Mouse (Mus musculus) large intestine, adult 2 months (tissue): ENCODE measurements at regions not wholly inside any gene's neighbourhood (a gene's known extent, or its start where the extent isn't known, plus 50 kb on each side); places are given as distances from the start of the nearest gene placed in this dataset.
"Not testable (repeated sequence)": the region's sequence is repeated elsewhere in the genome, so short reads cannot be mapped to it uniquely, and the experiment has no call there.

Source experiments
- DNase-seq: peaks from one replicate; pipeline ENCODE4 v3.0.0-alpha.2; 2012; ENCODE audit warnings: low read depth, low spot score
- WGBS: fragments of 180-500 bp; shearing (Covaris S2); methylation state at CpG from one replicate; pipeline ENCODE4 v1.1.7; 2018; 5-methylcytosine and 5-hydroxymethylcytosine counted together

- DNase-seq: no peak
- WGBS: 53% methylated on average over 8 of the region's 8 CpGs
These were observed 240.6 kb downstream of the Ano6 start for GRCm38 (mm10) chr15:96031085-96031780.

GRCm38 (mm10) chr15:96035273-96035672 lies 244.6 kb downstream of the Ano6 start:
- WGBS: 21% methylated on average over 12 of the region's 12 CpGs
- DNase-seq: no peak

- 72% methylated on average over 3 of the region's 3 CpGs for WGBS
- no peak for DNase-seq
These were observed 241.8 kb upstream of the Arid2 start for GRCm38 (mm10) chr15:96045561-96045960.

- 79% methylated on average over 5 of the region's 5 CpGs for WGBS
These were observed 240.7 kb upstream of the Arid2 start for GRCm38 (mm10) chr15:96046651-96047050.

GRCm38 (mm10) chr15:96050416-96050815 lies 236.9 kb upstream of the Arid2 start:
- DNase-seq: no peak
- WGBS: 43% methylated on average over 4 of the region's 4 CpGs

More at GRCm38 (mm10) chr15:96046651-96047050, 240.7 kb upstream of the Arid2 start:
- no peak for DNase-seq

- WGBS: 76% methylated on average over 5 of the region's 5 CpGs
- DNase-seq: no peak
These were observed 234.7 kb upstream of the Arid2 start for GRCm38 (mm10) chr15:96052586-96052985.

GRCm38 (mm10) chr15:96055361-96055760 lies 232.0 kb upstream of the Arid2 start:
- no peak for DNase-seq
- 42% methylated on average over 10 of the region's 10 CpGs for WGBS

GRCm38 (mm10) chr15:96055796-96056473 lies 231.4 kb upstream of the Arid2 start:
- DNase-seq: no peak
- 74% methylated on average over 16 of the region's 16 CpGs for WGBS

- WGBS: 57% methylated on average over 3 of the region's 3 CpGs
These were observed 227.7 kb upstream of the Arid2 start for GRCm38 (mm10) chr15:96059623-96060022.

GRCm38 (mm10) chr15:96064499-96065217 lies 222.7 kb upstream of the Arid2 start:
- DNase-seq: no peak
- 60% methylated on average over 11 of the region's 11 CpGs for WGBS

More at GRCm38 (mm10) chr15:96059623-96060022, 227.7 kb upstream of the Arid2 start:
- no peak for DNase-seq

GRCm38 (mm10) chr15:96075615-96076014 lies 211.7 kb upstream of the Arid2 start:
- whole genome bisulfite sequencing: 85% methylated on average over 9 of the region's 9 CpGs
- no peak for DNase-seq

GRCm38 (mm10) chr15:96077756-96078155 lies 209.6 kb upstream of the Arid2 start:
- no peak for DNase-seq
- 28% methylated on average over 5 of the region's 5 CpGs for WGBS

GRCm38 (mm10) chr15:96078580-96078979 lies 208.7 kb upstream of the Arid2 start:
- WGBS: 59% methylated on average over 2 of the region's 2 CpGs
- no peak for DNase-seq

GRCm38 (mm10) chr15:96089676-96090075 lies 197.6 kb upstream of the Arid2 start:
- WGBS: 93% methylated on average over 9 of the region's 9 CpGs
- DNase-seq: no peak

- no peak for DNase-seq
- 82% methylated on average over 3 of the region's 3 CpGs for WGBS
These were observed 190.9 kb upstream of the Arid2 start for GRCm38 (mm10) chr15:96096438-96096837.

- 83% methylated on average over 5 of the region's 5 CpGs for WGBS
These were observed 188.5 kb upstream of the Arid2 start for GRCm38 (mm10) chr15:96098821-96099220.

GRCm38 (mm10) chr15:96099844-96100640 lies 187.3 kb upstream of the Arid2 start:
- WGBS: 64% methylated on average over 12 of the region's 13 CpGs
- not testable (repeated sequence) for DNase-seq

More at GRCm38 (mm10) chr15:96098821-96099220, 188.5 kb upstream of the Arid2 start:
- DNase-seq: no peak

- 60% methylated on average over 6 of the region's 6 CpGs for WGBS
These were observed 183.6 kb upstream of the Arid2 start for GRCm38 (mm10) chr15:96103737-96104136.

GRCm38 (mm10) chr15:96107503-96107902 lies 179.8 kb upstream of the Arid2 start:
- WGBS: 71% methylated on average over 4 of the region's 4 CpGs
- DNase-seq: no peak

More at GRCm38 (mm10) chr15:96103737-96104136, 183.6 kb upstream of the Arid2 start:
- no peak for DNase-seq

GRCm38 (mm10) chr15:96113091-96113490 lies 174.2 kb upstream of the Arid2 start:
- WGBS: 92% methylated on average over 13 of the region's 13 CpGs
- no peak for DNase-seq
